Mouse (Mus musculus): ENCODE results near the gene 9930111J21Rik2.

- TF ChIP-seq POLR2A (IDR thresholded peaks at IDR 0.05; ENCODE audit: extremely low read depth, insufficient read depth, low read length) (no peak), CTCF (IDR thresholded peaks at IDR 0.05; ENCODE audit: low read depth, low read length) (no peak)
Observed at GRCm38 (mm10) chr11:49092786-49093185, 41.7 kb upstream of the 9930111J21Rik2 start.

Measured in liver, adult 2 months (tissue).